Mouse (Mus musculus): ENCODE measurements around the gene Lrch1.

DNA sequence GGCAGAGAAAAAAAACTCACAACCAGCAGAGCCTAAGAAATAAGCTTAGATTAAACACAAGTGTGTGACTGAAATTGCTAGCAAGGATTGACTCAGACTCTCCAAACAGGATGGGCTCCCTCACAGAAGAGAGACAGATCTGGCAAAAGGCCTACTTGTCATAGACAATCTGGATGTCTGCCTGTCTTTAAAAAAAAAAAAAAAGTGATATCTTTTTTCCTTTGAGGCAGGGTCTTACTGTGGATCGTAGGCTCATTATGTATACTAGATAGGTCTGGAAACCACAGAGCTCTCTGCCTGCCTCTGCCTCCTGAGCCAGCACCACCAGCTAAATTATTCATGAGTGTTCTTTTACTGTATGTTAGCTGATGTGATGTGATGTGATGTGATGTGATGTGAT, 179.8 kb downstream of the Lrch1 start:
- TF ChIP-seq CTCF (IDR thresholded peaks at IDR 0.05) = no peak
- no peak for TF ChIP-seq POLR2A (IDR thresholded peaks at IDR 0.05; ENCODE audit: insufficient read depth, low read depth, low read length)
